Mouse (Mus musculus) embryonic facial prominence, embryonic 12.5 days (tissue): ENCODE results near the gene Pdhb. TPM values are rescaled to one million over a fixed set of nuclear protein-coding genes. Genes with fewer than 3 reads are reported as not detected.

Source experiments
- ATAC-seq: fragments of 200-750 bp; cut with Nextera tagmentation; 2 replicates; pipeline ENCODE4 v1.8.0; 2017; ENCODE audit not compliant: insufficient number of reproducible peaks, insufficient read depth, low FRiP score, low TSS enrichment
- H3K27ac ChIP-seq: fragments of 300-500 bp; sonication (generic); 2 replicates; pipeline ENCODE4 v1.5.1; 2016; ENCODE audit warnings: mild to moderate bottlenecking
- H3K27me3 ChIP-seq: fragments of 300-500 bp; sonication (generic); 2 replicates; pipeline ENCODE4 v1.6.1; 2016; ENCODE audit warnings: mild to moderate bottlenecking, moderate library complexity
- H3K36me3 ChIP-seq: fragments of 300-500 bp; sonication (generic); 2 replicates; pipeline ENCODE4 v1.6.1; 2016; ENCODE audit warnings: mild to moderate bottlenecking
- H3K4me1 ChIP-seq: fragments of 300-500 bp; sonication (generic); 2 replicates; pipeline ENCODE4 v1.6.1; 2016
- H3K4me2 ChIP-seq: fragments of 300-500 bp; sonication (generic); replicated peaks from 2 replicates; pipeline ENCODE4 v1.6.1; 2016; ENCODE audit warnings: mild to moderate bottlenecking, moderate library complexity
- H3K4me3 ChIP-seq: fragments of 300-500 bp; sonication (generic); 2 replicates; pipeline ENCODE4 v1.5.1; 2016; ENCODE audit warnings: mild to moderate bottlenecking
- H3K9ac ChIP-seq: fragments of 300-500 bp; sonication (generic); 2 replicates; pipeline ENCODE4 v1.6.1; 2016; ENCODE audit warnings: mild to moderate bottlenecking, moderate library complexity
- H3K9me3 ChIP-seq: fragments of 300-500 bp; sonication (generic); 2 replicates; pipeline ENCODE4 v1.6.1; 2016; ENCODE audit warnings: mild to moderate bottlenecking, moderate library complexity
- WGBS: fragments of 180-500 bp; shearing (Covaris S2); methylation state at CpG from one replicate; pipeline ENCODE4 v1.1.7; 2016; 5-methylcytosine and 5-hydroxymethylcytosine counted together
- polyA plus RNA-seq: library from polyadenylated mRNA; unstranded; fragments of >200 nt; fragmentation: Nextera tagmentation; extraction: Ambion mirVana; gene quantifications from 2 replicates; pipeline ENCODE4 v1.2.1, GENCODE M21; 2016

Gene Pdhb
- polyA plus RNA-seq, 1 experiment from 2014 or later, result 198 TPM

GRCm38 (mm10) chr14:8213803-8214224 lies 41.0 kb upstream of the Pdhb start, which contains the start of gene Kctd6:
Kctd6 (plus strand) TSS chr14:8214140.
- peak within 1 kb of the TSS; percentile 78 for H3K9ac ChIP-seq
- H3K4me2 ChIP-seq, result peak within 1 kb of the TSS; percentile 73
- peak within 1 kb of the TSS; percentile 65 for H3K4me3 ChIP-seq
- under 1% methylated on average over 46 of the region's 49 CpGs for WGBS
- H3K27ac ChIP-seq, result peak within 1 kb of the TSS; percentile 80
- peaks cover 13% of the 10 kb centered on the region; the same call in 1 of the 2 replicates for H3K4me1 ChIP-seq
- no peaks in the 10 kb centered on the region for H3K27me3 ChIP-seq
- H3K36me3 ChIP-seq, result no peaks in the 10 kb centered on the region
- no peaks in the 10 kb centered on the region for H3K9me3 ChIP-seq
- peak; percentile 94 for ATAC-seq

- no peak overlapping the region for H3K27ac ChIP-seq
- WGBS, result 75% methylated on average over 2 of the region's 2 CpGs
- peaks cover 10% of the 10 kb centered on the region; the same call in 1 of the 2 replicates for H3K4me1 ChIP-seq
- no peaks in the 10 kb centered on the region for H3K27me3 ChIP-seq
- H3K4me3 ChIP-seq, result no peak overlapping the region
- no peak overlapping the region for H3K9ac ChIP-seq
- H3K36me3 ChIP-seq, result no peaks in the 10 kb centered on the region
- H3K4me2 ChIP-seq, result no peak overlapping the region
- no peaks in the 10 kb centered on the region for H3K9me3 ChIP-seq
- no peak for ATAC-seq
Observed at GRCm38 (mm10) chr14:8212996-8213395, 40.2 kb upstream of the Pdhb start.

- 89% methylated on average over 2 of the region's 2 CpGs for WGBS
- Histone ChIP-seq H3K27me3 (no peaks in the 10 kb centered on the region), H3K4me1 (peaks cover 15% of the 10 kb centered on the region; the same call in 1 of the 2 replicates), H3K36me3 (no peaks in the 10 kb centered on the region), H3K4me2 (no peak overlapping the region), H3K27ac (no peak overlapping the region), H3K9ac (no peak overlapping the region), H3K4me3 (no peak overlapping the region), H3K9me3 (no peaks in the 10 kb centered on the region)
- ATAC-seq, result no peak
Observed at GRCm38 (mm10) chr14:8209896-8210295, 37.1 kb upstream of the Pdhb start.

- 74% methylated on average over 3 of the region's 3 CpGs for WGBS
Observed at GRCm38 (mm10) chr14:8208876-8209275, 36.1 kb upstream of the Pdhb start.

GRCm38 (mm10) chr14:8207543-8207942 lies 34.7 kb upstream of the Pdhb start:
- WGBS, result 70% methylated on average over 5 of the region's 5 CpGs
- ATAC-seq, result no peak
- Histone ChIP-seq H3K4me3 (no peak overlapping the region), H3K27ac (no peak overlapping the region), H3K27me3 (no peaks in the 10 kb centered on the region), H3K4me2 (no peak overlapping the region), H3K4me1 (0 out of 2 replicates have a peak, but pooled peaks cover 11% of the 10 kb centered on the region), H3K9me3 (no peaks in the 10 kb centered on the region), H3K36me3 (no peaks in the 10 kb centered on the region), H3K9ac (no peak overlapping the region)

More at GRCm38 (mm10) chr14:8208876-8209275, 36.1 kb upstream of the Pdhb start:
- no peaks in the 10 kb centered on the region for H3K36me3 ChIP-seq
- H3K4me1 ChIP-seq, result 0 out of 2 replicates have a peak, but pooled peaks cover 11% of the 10 kb centered on the region
- H3K27me3 ChIP-seq, result no peaks in the 10 kb centered on the region
- no peak overlapping the region for H3K4me3 ChIP-seq
- H3K9me3 ChIP-seq, result no peaks in the 10 kb centered on the region
- H3K27ac ChIP-seq, result no peak overlapping the region
- ATAC-seq, result no peak
- no peak overlapping the region for H3K4me2 ChIP-seq
- no peak overlapping the region for H3K9ac ChIP-seq

GRCm38 (mm10) chr14:8207105-8207504 lies 34.3 kb upstream of the Pdhb start:
- Histone ChIP-seq H3K4me3 (no peak overlapping the region), H3K27me3 (no peaks in the 10 kb centered on the region), H3K4me2 (no peak overlapping the region), H3K4me1 (0 out of 2 replicates have a peak, but pooled peaks cover 11% of the 10 kb centered on the region), H3K9me3 (no peaks in the 10 kb centered on the region), H3K36me3 (no peaks in the 10 kb centered on the region), H3K9ac (no peak overlapping the region), H3K27ac (no peak overlapping the region)
- peak; percentile 79 for ATAC-seq
- 26% methylated on average over 5 of the region's 5 CpGs for WGBS

GRCm38 (mm10) chr14:8206179-8206910 lies 33.5 kb upstream of the Pdhb start:
- H3K27ac ChIP-seq, result no peak overlapping the region
- no peaks in the 10 kb centered on the region for H3K36me3 ChIP-seq
- no peaks in the 10 kb centered on the region for H3K9me3 ChIP-seq
- no peak overlapping the region for H3K9ac ChIP-seq
- 0 out of 2 replicates have a peak, but pooled peaks cover 11% of the 10 kb centered on the region for H3K4me1 ChIP-seq
- H3K27me3 ChIP-seq, result no peaks in the 10 kb centered on the region
- 54% methylated on average over 9 of the region's 9 CpGs for WGBS
- no peak for ATAC-seq
- no peak overlapping the region for H3K4me3 ChIP-seq
- H3K4me2 ChIP-seq, result no peak overlapping the region

- H3K36me3 ChIP-seq, result no peaks in the 10 kb centered on the region
- no peak overlapping the region for H3K27ac ChIP-seq
- H3K27me3 ChIP-seq, result no peaks in the 10 kb centered on the region
- no peaks in the 10 kb centered on the region for H3K9me3 ChIP-seq
- no peak overlapping the region for H3K4me2 ChIP-seq
- H3K4me3 ChIP-seq, result no peak overlapping the region
- 61% methylated on average over 3 of the region's 3 CpGs for WGBS
- no peak for ATAC-seq
- 0 out of 2 replicates have a peak, but pooled peaks cover 4% of the 10 kb centered on the region for H3K4me1 ChIP-seq
- no peak overlapping the region for H3K9ac ChIP-seq
Observed at GRCm38 (mm10) chr14:8201715-8202114, 28.9 kb upstream of the Pdhb start.

- H3K4me3 ChIP-seq, result no peak overlapping the region
- 77% methylated on average over 5 of the region's 5 CpGs for WGBS
- no peaks in the 10 kb centered on the region for H3K36me3 ChIP-seq
- no peak overlapping the region for H3K9ac ChIP-seq
- H3K9me3 ChIP-seq, result no peaks in the 10 kb centered on the region
- H3K4me1 ChIP-seq, result no peaks in the 10 kb centered on the region
- H3K27ac ChIP-seq, result no peak overlapping the region
- H3K4me2 ChIP-seq, result no peak overlapping the region
- H3K27me3 ChIP-seq, result no peaks in the 10 kb centered on the region
- no peak for ATAC-seq
Observed at GRCm38 (mm10) chr14:8200769-8201168, 27.9 kb upstream of the Pdhb start.

- no peak for ATAC-seq
- 81% methylated on average over 6 of the region's 6 CpGs for WGBS
Observed at GRCm38 (mm10) chr14:8192727-8193126, 19.9 kb upstream of the Pdhb start.

GRCm38 (mm10) chr14:8191331-8191965 lies 18.6 kb upstream of the Pdhb start:
- H3K4me2 ChIP-seq, result no peak overlapping the region
- ATAC-seq, result no peak
- H3K27ac ChIP-seq, result 0 out of 2 replicates have a peak overlapping the region, but pooled peaks have one; percentile 6
- WGBS, result 59% methylated on average over 12 of the region's 12 CpGs
- no peaks in the 10 kb centered on the region for H3K36me3 ChIP-seq
- no peaks in the 10 kb centered on the region for H3K9me3 ChIP-seq
- no peak overlapping the region for H3K4me3 ChIP-seq
- H3K9ac ChIP-seq, result no peak overlapping the region
- no peaks in the 10 kb centered on the region for H3K27me3 ChIP-seq
- H3K4me1 ChIP-seq, result no peaks in the 10 kb centered on the region

More at GRCm38 (mm10) chr14:8192727-8193126, 19.9 kb upstream of the Pdhb start:
- Histone ChIP-seq H3K27me3 (no peaks in the 10 kb centered on the region), H3K4me3 (no peak overlapping the region), H3K9me3 (no peaks in the 10 kb centered on the region), H3K9ac (peak overlapping the region; percentile 30; the same call in 1 of the 2 replicates), H3K27ac (no peak overlapping the region), H3K4me1 (no peaks in the 10 kb centered on the region), H3K36me3 (no peaks in the 10 kb centered on the region), H3K4me2 (no peak overlapping the region)

GRCm38 (mm10) chr14:8190556-8190955 lies 17.7 kb upstream of the Pdhb start:
- Histone ChIP-seq H3K4me3 (no peak overlapping the region), H3K27ac (no peak overlapping the region), H3K4me1 (no peaks in the 10 kb centered on the region), H3K36me3 (no peaks in the 10 kb centered on the region), H3K4me2 (no peak overlapping the region), H3K27me3 (no peaks in the 10 kb centered on the region), H3K9me3 (no peaks in the 10 kb centered on the region), H3K9ac (no peak overlapping the region)
- WGBS, result 89% methylated on average over 3 of the region's 3 CpGs
- no peak for ATAC-seq
